Mouse (Mus musculus) testis, adult 2 months (tissue): ENCODE results near the gene Nr5a2. TPM values are rescaled to one million over a fixed set of nuclear protein-coding genes. Genes with fewer than 3 reads are reported as not detected.

Experiments used
- H3K27ac ChIP-seq: fragments of 200-500 bp; 2 replicates; pipeline ENCODE4 v1.5.1; 2012; ENCODE audit warnings: low read depth, low read length; ENCODE audit not compliant: control insufficient read depth, insufficient read depth
- H3K27me3 ChIP-seq: fragments of 200-500 bp; 2 replicates; pipeline ENCODE4 v1.6.1; 2012; ENCODE audit warnings: mild to moderate bottlenecking, low read length, moderate library complexity; ENCODE audit not compliant: control insufficient read depth, insufficient read depth
- H3K36me3 ChIP-seq: fragments of 200-500 bp; 2 replicates; pipeline ENCODE4 v1.6.1; 2012; ENCODE audit warnings: mild to moderate bottlenecking, low read length; ENCODE audit not compliant: control insufficient read depth, insufficient read depth
- H3K4me1 ChIP-seq: fragments of 200-500 bp; 2 replicates; pipeline ENCODE4 v1.6.1; 2012; ENCODE audit warnings: low read length; ENCODE audit not compliant: control insufficient read depth, insufficient read depth
- H3K4me3 ChIP-seq: fragments of 200-500 bp; 2 replicates; pipeline ENCODE4 v1.5.1; 2012; ENCODE audit warnings: low read depth, mild to moderate bottlenecking, low read length, moderate library complexity, mixed read lengths; ENCODE audit not compliant: control insufficient read depth
- CTCF ChIP-seq: fragments of 200-500 bp; IDR thresholded peaks from 2 replicates; pipeline ENCODE4 v1.5.1; 2012; ENCODE audit warnings: low read depth, mild to moderate bottlenecking, inconsistent platforms, low read length, moderate library complexity; ENCODE audit not compliant: control insufficient read depth, insufficient read depth, insufficient replicate concordance
- POLR2A ChIP-seq: fragments of 200-500 bp; IDR thresholded peaks from 2 replicates; pipeline ENCODE4 v1.6.1; 2012; ENCODE audit warnings: low read depth, mild to moderate bottlenecking, inconsistent platforms, low read length, moderate library complexity; ENCODE audit not compliant: control insufficient read depth
- polyA plus RNA-seq: library from polyadenylated mRNA; depleted of rRNA; stranded (reverse); fragments of >200 nt; gene quantifications from 2 replicates; pipeline ENCODE4 v1.2.3, GENCODE M21; 2012

The Nr5a2 gene
- polyA plus RNA-seq, 1 experiment: 0.35 TPM

GRCm38 (mm10) chr1:136893162-136893561, 67.1 kb downstream of the Nr5a2 start:
- TF ChIP-seq CTCF: no peak
- no peak for TF ChIP-seq POLR2A
- no peak overlapping the region for H3K27ac ChIP-seq
- H3K27me3 ChIP-seq: no peaks in the 10 kb centered on the region

GRCm38 (mm10) chr1:136890439-136890838, 69.8 kb downstream of the Nr5a2 start:
- no peaks in the 10 kb centered on the region for H3K4me1 ChIP-seq
- TF ChIP-seq CTCF (no peak), POLR2A (no peak)
- H3K36me3 ChIP-seq: no peaks in the 10 kb centered on the region
- H3K27me3 ChIP-seq: no peaks in the 10 kb centered on the region
- no peak overlapping the region for H3K4me3 ChIP-seq
- no peak overlapping the region for H3K27ac ChIP-seq

More at GRCm38 (mm10) chr1:136893162-136893561, 67.1 kb downstream of the Nr5a2 start:
- no peak overlapping the region for H3K4me3 ChIP-seq
- H3K36me3 ChIP-seq: no peaks in the 10 kb centered on the region
- H3K4me1 ChIP-seq: no peaks in the 10 kb centered on the region

- H3K4me1 ChIP-seq: no peaks in the 10 kb centered on the region
- no peak overlapping the region for H3K27ac ChIP-seq
- no peak for TF ChIP-seq CTCF
- TF ChIP-seq POLR2A: no peak
These were observed 71.5 kb downstream of the Nr5a2 start for GRCm38 (mm10) chr1:136888704-136889103.

GRCm38 (mm10) chr1:136886678-136887077, 73.6 kb downstream of the Nr5a2 start:
- TF ChIP-seq POLR2A (no peak), CTCF (no peak)
- no peaks in the 10 kb centered on the region for H3K36me3 ChIP-seq
- no peak overlapping the region for H3K27ac ChIP-seq
- no peak overlapping the region for H3K4me3 ChIP-seq
- H3K27me3 ChIP-seq: no peaks in the 10 kb centered on the region
- no peaks in the 10 kb centered on the region for H3K4me1 ChIP-seq

More at GRCm38 (mm10) chr1:136888704-136889103, 71.5 kb downstream of the Nr5a2 start:
- Histone ChIP-seq H3K4me3 (no peak overlapping the region), H3K27me3 (no peaks in the 10 kb centered on the region), H3K36me3 (no peaks in the 10 kb centered on the region)

GRCm38 (mm10) chr1:136883458-136884174, 76.6 kb downstream of the Nr5a2 start:
- H3K27me3 ChIP-seq: no peaks in the 10 kb centered on the region
- no peaks in the 10 kb centered on the region for H3K4me1 ChIP-seq
- H3K27ac ChIP-seq: no peak overlapping the region
- no peaks in the 10 kb centered on the region for H3K36me3 ChIP-seq
- no peak overlapping the region for H3K4me3 ChIP-seq
- TF ChIP-seq POLR2A (no peak), CTCF (no peak)

- Histone ChIP-seq H3K27ac (no peak overlapping the region), H3K4me1 (no peaks in the 10 kb centered on the region), H3K27me3 (no peaks in the 10 kb centered on the region), H3K4me3 (no peak overlapping the region), H3K36me3 (no peaks in the 10 kb centered on the region)
- no peak for TF ChIP-seq CTCF
These were observed 80.0 kb downstream of the Nr5a2 start for GRCm38 (mm10) chr1:136880260-136880659.

- H3K36me3 ChIP-seq: no peaks in the 10 kb centered on the region
- no peaks in the 10 kb centered on the region for H3K4me1 ChIP-seq
- no peak for TF ChIP-seq CTCF
- no peak for TF ChIP-seq POLR2A
- H3K27ac ChIP-seq: no peak overlapping the region
- no peak overlapping the region for H3K4me3 ChIP-seq
- H3K27me3 ChIP-seq: no peaks in the 10 kb centered on the region
These were observed 85.2 kb downstream of the Nr5a2 start for GRCm38 (mm10) chr1:136875006-136875405.
